8 mouse cellular contexts compared by ENCODE assay signal in the genomic region with DNA sequence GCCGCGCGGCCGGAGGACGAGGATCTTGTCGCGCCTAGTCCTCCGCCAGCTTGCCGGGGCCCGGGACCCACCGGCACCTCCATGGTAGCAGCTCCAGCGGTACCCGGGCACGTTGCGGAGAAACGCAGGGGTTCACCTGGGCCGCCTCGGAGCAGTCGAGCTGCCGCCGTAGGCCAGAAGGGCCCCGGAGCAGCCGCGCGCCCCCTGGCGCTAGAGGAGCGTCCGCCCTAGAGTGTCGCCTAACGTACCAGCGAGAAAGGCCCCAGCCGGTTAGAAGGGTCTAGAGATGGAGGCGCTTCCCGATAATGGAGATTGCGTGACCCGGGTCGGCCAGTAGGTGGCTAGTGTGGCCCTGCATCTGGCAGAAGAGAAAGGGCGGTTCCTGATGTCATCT. TPM values are rescaled to one million over a fixed set of nuclear protein-coding genes. Genes with fewer than 3 reads are reported as not detected.
DNase-seq lines count a peak whose midpoint lies in the region; ATAC-seq and TF ChIP-seq lines count a peak whose summit lies in the region.

Gene Dennd6b (minus strand): TSS at position 184 of the 394 bp plus-strand sequence.

- peak within 1 kb of the TSS; percentile 99 for H3K27ac ChIP-seq in forebrain, embryonic 10.5 days
- peak within 1 kb of the TSS; percentile 99 for H3K27ac ChIP-seq in heart, embryonic 15.5 days
- H3K27ac ChIP-seq in liver, embryonic 14.5 days = peak within 1 kb of the TSS; percentile 92
- peak within 1 kb of the TSS; percentile 94 for H3K27ac ChIP-seq in neural tube, embryonic 11.5 days (ENCODE audit: low read depth, low read length)
- peak within 1 kb of the TSS; percentile 99 for H3K27ac ChIP-seq in stomach, postnatal 0 days (replicated peaks)

- TF ChIP-seq CTCF in liver, embryonic 14.5 days (IDR thresholded peaks at IDR 0.05; ENCODE audit: low read depth) = peak; percentile 95
- TF ChIP-seq CTCF in stomach, postnatal 0 days (IDR thresholded peaks at IDR 0.05; ENCODE audit: low read depth) = peak; percentile 93

- peak within 1 kb of the TSS; percentile 96 for H3K4me3 ChIP-seq in forebrain, embryonic 10.5 days
- H3K4me3 ChIP-seq in heart, embryonic 15.5 days = peak within 1 kb of the TSS; percentile 98
- peak within 1 kb of the TSS; percentile 85 to 94 for H3K4me3 ChIP-seq in liver, embryonic 14.5 days (ENCODE audit: insufficient read depth in 1 of 2, low read depth in 2 of 2, low read length in 2 of 2)
- H3K4me3 ChIP-seq in neural tube, embryonic 11.5 days (ENCODE audit: low read depth, low read length) = peak within 1 kb of the TSS; percentile 86
- peak within 1 kb of the TSS; percentile 95 for H3K4me3 ChIP-seq in stomach, postnatal 0 days (ENCODE audit: low read depth, low read length)

- peak; percentile 96 for ATAC-seq in CD4-positive, CD25-positive, alpha-beta regulatory T cell, adult 4 months
- ATAC-seq in heart, embryonic 15.5 days (replicated peaks; ENCODE audit: insufficient number of reproducible peaks, insufficient read depth, low FRiP score, low read depth) = peak; percentile 99
- peak; percentile 98 for ATAC-seq in liver, embryonic 14.5 days (ENCODE audit: insufficient read depth)
- ATAC-seq in neural tube, embryonic 11.5 days (ENCODE audit: insufficient read depth, low FRiP score, low TSS enrichment) = peak; percentile 96
- ATAC-seq in stomach, postnatal 0 days (ENCODE audit: low FRiP score, low TSS enrichment) = peak; percentile 99

- H3K4me2 ChIP-seq in heart, embryonic 15.5 days = peak within 1 kb of the TSS; percentile 79
- peak within 1 kb of the TSS; percentile 78 for H3K4me2 ChIP-seq in liver, embryonic 14.5 days (ENCODE audit: low read depth)
- H3K4me2 ChIP-seq in neural tube, embryonic 11.5 days (ENCODE audit: low read depth) = peak within 1 kb of the TSS; percentile 51
- peak within 1 kb of the TSS; percentile 68 for H3K4me2 ChIP-seq in stomach, postnatal 0 days (replicated peaks; ENCODE audit: low read depth)

- no peaks in the 10 kb centered on the region for H3K27me3 ChIP-seq in forebrain, embryonic 10.5 days (ENCODE audit: poor library complexity, severe bottlenecking)
- no peaks in the 10 kb centered on the region for H3K27me3 ChIP-seq in heart, embryonic 15.5 days
- no peaks in the 10 kb centered on the region for H3K27me3 ChIP-seq in liver, embryonic 14.5 days (ENCODE audit: control insufficient read depth, insufficient read depth, low read length)
- H3K27me3 ChIP-seq in neural tube, embryonic 11.5 days (ENCODE audit: control insufficient read depth, insufficient read depth, low read length) = no peaks in the 10 kb centered on the region
- no peaks in the 10 kb centered on the region for H3K27me3 ChIP-seq in stomach, postnatal 0 days (ENCODE audit: control insufficient read depth, insufficient read depth, low read length)

- no peak for TF ChIP-seq EP300 in liver, embryonic 14.5 days (IDR thresholded peaks at IDR 0.05; ENCODE audit: low read depth)
- no peak for TF ChIP-seq EP300 in stomach, postnatal 0 days (optimal IDR thresholded peaks at IDR 0.05)

- H3K9me3 ChIP-seq in forebrain, embryonic 10.5 days = no peaks in the 10 kb centered on the region
- no peaks in the 10 kb centered on the region for H3K9me3 ChIP-seq in heart, embryonic 15.5 days (replicated peaks)
- no peaks in the 10 kb centered on the region for H3K9me3 ChIP-seq in liver, embryonic 14.5 days (ENCODE audit: control insufficient read depth, low read length)
- H3K9me3 ChIP-seq in neural tube, embryonic 11.5 days (ENCODE audit: control insufficient read depth, low read length) = no peaks in the 10 kb centered on the region
- no peaks in the 10 kb centered on the region for H3K9me3 ChIP-seq in stomach, postnatal 0 days (ENCODE audit: control insufficient read depth, low read length)

- DNase-seq in c-Kit-negative CD71-positive TER-119-positive erythroid progenitor cells, embryonic 14.5 days (ENCODE audit: low read depth, low spot score) = peak; percentile 93
- peak; percentile 95 for DNase-seq in forebrain, embryonic 10.5 days (ENCODE audit: extremely low spot score, low spot score)
- peak; percentile 97 to 98 for DNase-seq in kidney, postnatal 25 days
- DNase-seq in liver, embryonic 14.5 days (ENCODE audit: low read depth in 3 of 3, low spot score in 3 of 3) = peak; percentile 96 to 97 (median 96)
- peak; percentile 97 for DNase-seq in neural tube, embryonic 11.5 days (ENCODE audit: low spot score)
- DNase-seq in stomach, postnatal 0 days (ENCODE audit: low spot score) = peak; percentile 96

- peaks cover 24% of the 10 kb centered on the region for H3K4me1 ChIP-seq in forebrain, embryonic 10.5 days
- peaks cover 17% of the 10 kb centered on the region for H3K4me1 ChIP-seq in heart, embryonic 15.5 days (replicated peaks)
- H3K4me1 ChIP-seq in liver, embryonic 14.5 days (replicated peaks; ENCODE audit: control insufficient read depth in 2 of 2, insufficient read depth in 2 of 2, low read length in 1 of 2) = peaks cover 14% of the 10 kb centered on the region in 2 experiments
- H3K4me1 ChIP-seq in neural tube, embryonic 11.5 days (ENCODE audit: control insufficient read depth, insufficient read depth, low read length) = peaks cover 6% of the 10 kb centered on the region
- 0 out of 2 replicates have a peak, but pooled peaks cover 6% of the 10 kb centered on the region for H3K4me1 ChIP-seq in stomach, postnatal 0 days (replicated peaks; ENCODE audit: control insufficient read depth, insufficient read depth)

- peaks cover 18% of the 10 kb centered on the region for H3K36me3 ChIP-seq in forebrain, embryonic 10.5 days (replicated peaks)
- H3K36me3 ChIP-seq in heart, embryonic 15.5 days = no peaks in the 10 kb centered on the region
- no peaks in the 10 kb centered on the region for H3K36me3 ChIP-seq in liver, embryonic 14.5 days (replicated peaks; ENCODE audit: control insufficient read depth, insufficient read depth, low read depth)
- no peaks in the 10 kb centered on the region for H3K36me3 ChIP-seq in neural tube, embryonic 11.5 days (ENCODE audit: control insufficient read depth, insufficient read depth, low read length)
- H3K36me3 ChIP-seq in stomach, postnatal 0 days (ENCODE audit: control insufficient read depth, insufficient read depth, low read length) = no peaks in the 10 kb centered on the region

- peak within 1 kb of the TSS; percentile 98 for H3K9ac ChIP-seq in heart, embryonic 15.5 days
- H3K9ac ChIP-seq in liver, embryonic 14.5 days (replicated peaks) = peak within 1 kb of the TSS; percentile 95
- peak within 1 kb of the TSS; percentile 94 for H3K9ac ChIP-seq in neural tube, embryonic 11.5 days (ENCODE audit: low read length)
- peak within 1 kb of the TSS; percentile 92 for H3K9ac ChIP-seq in stomach, postnatal 0 days (ENCODE audit: low read length)

- under 1% methylated on average over 38 of the region's 38 CpGs for WGBS in forebrain, embryonic 10.5 days
- WGBS in heart, embryonic 15.5 days = under 1% methylated on average over 38 of the region's 38 CpGs
- under 1% methylated on average over 38 of the region's 38 CpGs for WGBS in liver, embryonic 14.5 days (ENCODE audit: insufficient replicate concordance)
- WGBS in neural tube, embryonic 11.5 days = 0% methylated on average over 38 of the region's 38 CpGs
- under 1% methylated on average over 38 of the region's 38 CpGs for WGBS in stomach, postnatal 0 days

RNA-seq across cellular contexts. Expression of gene Dennd6b, which starts in this region (rescaled TPM):
- 10 to 100 TPM; 13.5 to 18.4 TPM for polyA plus RNA-seq in CD4-positive, CD25-positive, alpha-beta regulatory T cell, adult 4 months (2017; shearing (Covaris generic))
- 26.4 and 27.7 TPM in 2 replicates for polyA plus RNA-seq in forebrain, embryonic 10.5 days (2016; fragmentation: Nextera tagmentation; extraction: Ambion mirVana)
- polyA plus RNA-seq in heart, embryonic 15.5 days (2015; fragmentation: Nextera tagmentation; extraction: Ambion mirVana) = 15.3 and 18.2 TPM in 2 replicates
- 4.5 TPM in 2 replicates for polyA plus RNA-seq in liver, embryonic 14.5 days (2012; rRNA removed)
- polyA plus RNA-seq in liver, embryonic 14.5 days (2014; fragmentation: Nextera tagmentation; extraction: Ambion mirVana) = 1.6 and 2.4 TPM in 2 replicates
- polyA plus RNA-seq in neural tube, embryonic 11.5 days (2014; fragmentation: Nextera tagmentation; extraction: Ambion mirVana) = 30.5 and 33.6 TPM in 2 replicates
- 4.1 and 5.3 TPM in 2 replicates for polyA plus RNA-seq in stomach, postnatal 0 days (2015; fragmentation: Nextera tagmentation; extraction: Ambion mirVana)

Comparison
In these comparisons a context has a peak if more than half of its experiments do, and no peak if none do; other contexts are left out.
1. Peak in every context shown above with its lines: DNase-seq, ATAC-seq, H3K4me3 ChIP-seq and H3K27ac ChIP-seq.